Mouse (Mus musculus) kidney, adult 2 months (tissue): ENCODE measurements at regions not wholly inside any gene's neighbourhood (a gene's known extent, or its start where the extent isn't known, plus 50 kb on each side); places are given as distances from the start of the nearest gene placed in this dataset.
A peak's percentile ranks its signal among the peaks of the same experiment; 100 is the strongest.
"Not testable (repeated sequence)": the region's sequence is repeated elsewhere in the genome, so short reads cannot be mapped to it uniquely, and the experiment has no call there.

Experiments
- DNase-seq: peaks from one replicate; pipeline ENCODE4 v3.0.0; 2021
- H3K27ac ChIP-seq: fragments of 200-500 bp; 2 replicates; pipeline ENCODE4 v1.5.1; 2012; ENCODE audit warnings: low read depth, low read length, control low read depth, inconsistent platforms; ENCODE audit not compliant: insufficient read depth
- H3K27me3 ChIP-seq: fragments of 200-500 bp; replicated peaks from 2 replicates; pipeline ENCODE4 v1.6.1; 2012; ENCODE audit warnings: mild to moderate bottlenecking, moderate library complexity, low read length, inconsistent platforms; ENCODE audit not compliant: control insufficient read depth, insufficient read depth
- H3K36me3 ChIP-seq: fragments of 200-500 bp; 2 replicates; pipeline ENCODE4 v1.6.1; 2012; ENCODE audit warnings: mild to moderate bottlenecking, moderate library complexity, low read length, inconsistent platforms; ENCODE audit not compliant: control insufficient read depth, insufficient read depth
- H3K4me1 ChIP-seq: fragments of 200-500 bp; 2 replicates; pipeline ENCODE4 v1.6.1; 2011; ENCODE audit warnings: low read length; ENCODE audit not compliant: control insufficient read depth, insufficient read depth
- H3K4me3 ChIP-seq: fragments of 200-500 bp; 2 replicates; pipeline ENCODE4 v1.5.1; 2011; ENCODE audit warnings: mild to moderate bottlenecking, low read depth, low read length, control low read depth; ENCODE audit not compliant: insufficient read depth
- WGBS: fragments of 180-500 bp; shearing (Covaris S2); methylation state at CpG from one replicate; pipeline ENCODE4 v1.1.7; 2018; 5-methylcytosine and 5-hydroxymethylcytosine counted together

DNA sequence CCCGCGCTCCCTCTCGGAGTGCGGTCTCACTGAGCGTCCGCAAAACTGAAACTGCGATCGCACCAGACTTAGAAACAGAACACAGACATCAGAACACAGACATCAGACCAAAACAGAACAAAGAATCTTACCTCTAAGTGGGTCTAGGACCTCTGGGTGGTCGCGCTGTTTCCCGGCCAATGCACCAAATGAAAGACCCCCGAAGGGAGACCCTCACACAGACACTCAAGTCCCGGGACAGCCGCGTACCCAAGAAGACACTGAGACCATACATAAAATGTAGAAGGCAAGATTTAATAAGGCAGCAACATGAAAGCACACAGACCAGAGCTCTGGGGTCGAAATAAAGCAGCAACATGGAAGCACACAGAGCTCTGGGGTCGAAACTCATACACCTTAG, 341.1 kb downstream of the Gm21739 start:
- not testable (repeated sequence) for H3K27ac ChIP-seq, H3K36me3 ChIP-seq, H3K4me1 ChIP-seq, H3K4me3 ChIP-seq, H3K27me3 ChIP-seq
- WGBS = 95% methylated on average over 7 of the region's 17 CpGs
- DNase-seq = peak; percentile 0
